Mouse (Mus musculus): ENCODE measurements at regions not wholly inside any gene's neighbourhood (a gene's known extent, or its start where the extent isn't known, plus 50 kb on each side); places are given as distances from the start of the nearest gene placed in this dataset.

GRCm38 (mm10) chr2:167878255-167878865 is 53.5 kb upstream of the Ptpn1 start:
- Histone ChIP-seq H3K4me3 (ENCODE audit: insufficient read depth, low read length) (no peak overlapping the region), H3K27ac (ENCODE audit: insufficient read depth, low read length) (no peak overlapping the region), H3K4me1 (ENCODE audit: control insufficient read depth, insufficient read depth, low read length) (no peaks in the 10 kb centered on the region)
- TF ChIP-seq CTCF (IDR thresholded peaks at IDR 0.05; ENCODE audit: borderline replicate concordance, insufficient read depth, low read length) (no peak), POLR2A (IDR thresholded peaks at IDR 0.05; ENCODE audit: low read depth, low read length) (no peak)

- no peaks in the 10 kb centered on the region for H3K4me1 ChIP-seq (ENCODE audit: control insufficient read depth, insufficient read depth, low read length)
- no peak overlapping the region for H3K27ac ChIP-seq (ENCODE audit: insufficient read depth, low read length)
- no peak overlapping the region for H3K4me3 ChIP-seq (ENCODE audit: insufficient read depth, low read length)
- TF ChIP-seq CTCF (IDR thresholded peaks at IDR 0.05; ENCODE audit: borderline replicate concordance, insufficient read depth, low read length) (no peak), POLR2A (IDR thresholded peaks at IDR 0.05; ENCODE audit: low read depth, low read length) (no peak)
These were observed 54.5 kb upstream of the Ptpn1 start for GRCm38 (mm10) chr2:167877254-167877870.

DNA sequence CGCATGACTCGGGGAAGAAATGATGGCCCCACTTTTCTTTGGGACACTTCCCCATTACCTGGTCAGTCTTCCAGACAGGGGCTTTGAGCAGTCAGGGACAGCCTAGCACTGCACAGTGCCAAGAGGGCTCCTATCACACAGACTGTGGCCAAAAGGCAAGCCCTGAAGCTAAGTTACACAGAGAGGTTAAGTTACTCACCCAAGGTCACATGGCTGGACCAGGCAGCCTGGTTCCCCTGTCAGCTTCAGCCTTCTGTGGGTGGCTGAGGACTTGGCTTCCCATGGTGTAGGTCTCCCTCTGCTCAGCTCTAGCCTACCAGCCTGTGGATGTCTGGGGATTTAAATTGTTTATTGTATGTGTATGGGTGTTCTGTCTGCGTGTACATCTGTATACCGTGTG is 59.4 kb upstream of the Ptpn1 start:
- no peak overlapping the region for H3K4me3 ChIP-seq (ENCODE audit: insufficient read depth, low read length)
- H3K27ac ChIP-seq (ENCODE audit: insufficient read depth, low read length), result no peak overlapping the region
- TF ChIP-seq CTCF (IDR thresholded peaks at IDR 0.05; ENCODE audit: borderline replicate concordance, insufficient read depth, low read length) (no peak), POLR2A (IDR thresholded peaks at IDR 0.05; ENCODE audit: low read depth, low read length) (no peak)
- H3K4me1 ChIP-seq (ENCODE audit: control insufficient read depth, insufficient read depth, low read length), result no peaks in the 10 kb centered on the region

DNA sequence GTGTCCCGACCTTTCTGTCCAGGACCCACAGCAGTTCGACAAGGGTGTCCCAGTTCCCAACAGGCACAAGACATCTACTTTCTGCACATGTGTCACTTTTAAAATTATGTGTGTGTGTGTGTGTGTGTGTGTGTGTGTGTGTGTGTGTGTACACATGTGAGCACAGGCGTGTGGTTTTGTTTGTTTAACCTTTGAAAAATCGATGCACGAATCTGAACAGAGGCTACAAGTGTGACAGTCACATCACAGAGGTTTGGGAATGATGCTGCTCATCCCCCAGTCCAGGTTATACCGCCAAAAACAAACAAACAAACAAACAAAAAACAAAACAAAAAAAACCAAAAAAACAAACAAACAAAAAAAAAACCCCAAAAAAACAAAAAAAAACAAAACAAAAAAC is 61.7 kb upstream of the Ptpn1 start:
- peaks cover 8% of the 10 kb centered on the region for H3K4me1 ChIP-seq (ENCODE audit: control insufficient read depth, insufficient read depth, low read length)
- no peak overlapping the region for H3K27ac ChIP-seq (ENCODE audit: insufficient read depth, low read length)
- no peak for TF ChIP-seq CTCF (IDR thresholded peaks at IDR 0.05; ENCODE audit: borderline replicate concordance, insufficient read depth, low read length)
- TF ChIP-seq POLR2A (IDR thresholded peaks at IDR 0.05; ENCODE audit: low read depth, low read length), result no peak
- no peak overlapping the region for H3K4me3 ChIP-seq (ENCODE audit: insufficient read depth, low read length)

- Histone ChIP-seq H3K4me1 (ENCODE audit: control insufficient read depth, insufficient read depth, low read length) (peaks cover 8% of the 10 kb centered on the region), H3K27ac (ENCODE audit: insufficient read depth, low read length) (peak overlapping the region; percentile 44; the same call in 1 of the 2 replicates), H3K4me3 (ENCODE audit: insufficient read depth, low read length) (no peak overlapping the region)
- no peak for TF ChIP-seq POLR2A (IDR thresholded peaks at IDR 0.05; ENCODE audit: low read depth, low read length)
- 0 out of 2 replicates have a peak, but pooled peaks have one; percentile 9 for TF ChIP-seq CTCF (IDR thresholded peaks at IDR 0.05; ENCODE audit: borderline replicate concordance, insufficient read depth, low read length)
These were observed 65.1 kb upstream of the Ptpn1 start for GRCm38 (mm10) chr2:167866751-167867150.

DNA sequence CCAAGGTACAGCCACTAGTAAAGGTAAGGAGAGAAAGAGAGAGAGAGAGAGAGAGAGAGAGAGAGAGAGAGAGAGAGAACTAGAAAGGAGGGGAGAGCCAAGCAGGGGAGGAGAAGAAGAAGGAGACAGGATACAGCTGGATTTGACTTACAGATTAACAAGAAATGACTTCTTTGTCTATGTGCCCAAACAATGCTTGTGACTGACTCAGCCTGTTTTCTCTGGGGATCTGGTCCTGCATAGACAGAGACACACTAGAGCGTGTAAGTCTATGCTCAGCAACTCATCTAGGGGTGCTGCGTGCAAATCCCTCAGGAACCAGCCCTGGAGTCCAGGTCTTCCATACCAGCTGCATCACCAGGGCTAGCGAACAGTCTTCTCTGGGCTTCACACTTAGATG is 66.3 kb upstream of the Ptpn1 start:
- Histone ChIP-seq H3K4me1 (ENCODE audit: control insufficient read depth, insufficient read depth, low read length) (peaks cover 8% of the 10 kb centered on the region), H3K27ac (ENCODE audit: insufficient read depth, low read length) (no peak overlapping the region), H3K4me3 (ENCODE audit: insufficient read depth, low read length) (no peak overlapping the region)
- TF ChIP-seq POLR2A (IDR thresholded peaks at IDR 0.05; ENCODE audit: low read depth, low read length), result no peak
- TF ChIP-seq CTCF (IDR thresholded peaks at IDR 0.05; ENCODE audit: borderline replicate concordance, insufficient read depth, low read length), result no peak

- Histone ChIP-seq H3K27ac (ENCODE audit: insufficient read depth, low read length) (no peak overlapping the region), H3K4me3 (ENCODE audit: insufficient read depth, low read length) (no peak overlapping the region), H3K4me1 (ENCODE audit: control insufficient read depth, insufficient read depth, low read length) (peaks cover 8% of the 10 kb centered on the region)
- TF ChIP-seq POLR2A (IDR thresholded peaks at IDR 0.05; ENCODE audit: low read depth, low read length) (no peak), CTCF (IDR thresholded peaks at IDR 0.05; ENCODE audit: borderline replicate concordance, insufficient read depth, low read length) (no peak)
These were observed 67.2 kb upstream of the Ptpn1 start for GRCm38 (mm10) chr2:167864672-167865071.

GRCm38 (mm10) chr2:167864228-167864627 is 67.6 kb upstream of the Ptpn1 start:
- H3K27ac ChIP-seq (ENCODE audit: insufficient read depth, low read length), result no peak overlapping the region
- no peak for TF ChIP-seq CTCF (IDR thresholded peaks at IDR 0.05; ENCODE audit: borderline replicate concordance, insufficient read depth, low read length)
- no peak overlapping the region for H3K4me3 ChIP-seq (ENCODE audit: insufficient read depth, low read length)
- peaks cover 8% of the 10 kb centered on the region for H3K4me1 ChIP-seq (ENCODE audit: control insufficient read depth, insufficient read depth, low read length)

GRCm38 (mm10) chr2:167863616-167864015 is 68.2 kb upstream of the Ptpn1 start:
- no peak overlapping the region for H3K4me3 ChIP-seq (ENCODE audit: insufficient read depth, low read length)
- no peak overlapping the region for H3K27ac ChIP-seq (ENCODE audit: insufficient read depth, low read length)
- TF ChIP-seq CTCF (IDR thresholded peaks at IDR 0.05; ENCODE audit: borderline replicate concordance, insufficient read depth, low read length) (no peak), POLR2A (IDR thresholded peaks at IDR 0.05; ENCODE audit: low read depth, low read length) (no peak)
- H3K4me1 ChIP-seq (ENCODE audit: control insufficient read depth, insufficient read depth, low read length), result peaks cover 8% of the 10 kb centered on the region

DNA sequence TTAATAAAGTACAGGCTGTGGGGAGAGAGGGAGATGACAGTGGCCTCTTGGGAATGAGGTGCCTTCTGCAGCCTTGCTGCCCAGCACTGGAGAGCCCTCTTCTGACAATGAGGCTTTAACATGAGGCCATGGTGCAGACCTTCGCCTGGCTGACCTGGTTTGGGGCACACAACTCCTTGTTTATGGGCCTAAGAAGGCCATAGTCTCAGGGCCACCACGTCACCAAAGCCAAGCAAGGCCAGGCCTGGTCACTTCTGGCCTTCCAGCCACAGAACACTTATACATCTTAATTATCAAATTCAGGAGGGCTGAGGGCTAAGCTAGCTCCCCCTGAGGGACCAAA is 70.7 kb upstream of the Ptpn1 start:
- TF ChIP-seq CTCF (IDR thresholded peaks at IDR 0.05; ENCODE audit: borderline replicate concordance, insufficient read depth, low read length), result no peak
- TF ChIP-seq POLR2A (IDR thresholded peaks at IDR 0.05; ENCODE audit: low read depth, low read length), result no peak

More for the DNA sequence above, 70.7 kb upstream of the Ptpn1 start:
- H3K4me1 ChIP-seq (ENCODE audit: control insufficient read depth, insufficient read depth, low read length), result peaks cover 2% of the 10 kb centered on the region; the same call in 1 of the 2 replicates
- H3K27ac ChIP-seq (ENCODE audit: insufficient read depth, low read length), result no peak overlapping the region
- no peak overlapping the region for H3K4me3 ChIP-seq (ENCODE audit: insufficient read depth, low read length)
